Mouse (Mus musculus): ENCODE results near the gene Cmss1.

The Cmss1 gene

GRCm38 (mm10) chr16:57606444-57607227 lies at the start of gene Cmss1:
Cmss1 (minus strand) TSS chr16:57606864.
- DNase-seq (ENCODE audit: extremely low spot score): peak; percentile 91

GRCm38 (mm10) chr16:57649888-57650287 lies 43.2 kb upstream of the Cmss1 start:
- no peak for DNase-seq (ENCODE audit: extremely low spot score)

DNA sequence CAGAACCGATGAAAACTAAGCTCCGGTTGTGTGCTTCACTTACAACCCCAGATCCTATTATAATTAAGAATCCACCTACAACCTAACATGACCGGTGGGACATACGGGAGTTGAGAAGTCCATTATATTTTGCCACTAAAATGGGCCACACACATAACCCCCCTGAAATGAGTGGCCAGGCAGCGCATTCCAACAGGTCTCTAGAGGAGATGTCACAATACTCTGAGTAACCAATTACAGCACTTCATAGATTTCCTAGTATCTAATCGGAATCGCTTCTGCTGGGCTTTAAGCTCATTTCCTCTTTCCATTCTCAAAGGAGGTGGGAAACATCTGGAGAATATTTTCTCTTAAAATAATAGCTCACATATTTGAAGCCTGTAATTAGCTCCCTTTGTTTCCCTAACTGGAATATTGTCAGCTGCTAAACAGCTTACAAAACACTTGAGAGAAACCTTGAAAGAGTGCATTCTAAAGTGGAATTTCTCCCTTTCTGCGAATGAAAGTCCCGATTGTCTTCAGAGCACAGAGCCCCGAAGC lies 34.8 kb upstream of the Cmss1 start:
- no peak for DNase-seq (ENCODE audit: extremely low spot score)

DNA sequence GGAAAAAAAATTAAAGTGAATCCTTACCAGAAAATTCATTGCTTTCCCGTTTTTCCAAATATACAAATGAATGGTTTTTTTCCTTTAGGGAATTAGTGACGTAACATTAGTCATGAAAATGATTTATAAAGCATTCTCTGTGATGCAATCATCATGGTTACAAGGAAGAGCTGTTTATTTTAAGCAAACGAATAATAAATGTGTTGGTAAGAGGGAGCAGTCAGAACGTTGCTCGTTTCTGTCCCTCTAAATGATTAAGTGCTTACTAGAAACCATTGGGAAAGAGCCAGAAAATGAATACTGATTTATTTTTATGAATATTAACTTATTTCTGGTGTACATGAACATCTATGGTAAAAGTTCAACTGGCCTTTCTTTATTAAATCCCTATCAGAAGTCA lies 28.1 kb upstream of the Cmss1 start:
- no peak for DNase-seq (ENCODE audit: extremely low spot score)

DNA sequence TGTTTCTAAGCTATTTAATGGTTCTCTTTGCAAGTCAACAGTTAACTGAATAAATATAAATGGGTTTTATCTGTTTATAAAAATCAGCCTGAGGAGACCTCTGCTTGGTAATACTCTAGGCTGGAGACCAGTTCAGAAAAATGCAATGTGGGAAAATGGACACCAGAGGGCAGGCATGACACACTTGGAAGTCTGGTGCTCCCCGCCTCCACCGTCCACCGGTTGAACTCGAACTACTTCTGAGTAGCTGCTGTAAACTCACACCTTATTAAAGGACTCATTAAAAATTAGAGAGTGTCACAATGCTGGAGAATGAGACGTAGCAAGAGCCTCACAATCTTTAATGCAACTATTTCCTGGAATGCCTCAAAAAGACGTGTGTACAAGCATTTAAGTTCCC lies 27.5 kb upstream of the Cmss1 start:
- peak; percentile 70 for DNase-seq (ENCODE audit: extremely low spot score)

DNA sequence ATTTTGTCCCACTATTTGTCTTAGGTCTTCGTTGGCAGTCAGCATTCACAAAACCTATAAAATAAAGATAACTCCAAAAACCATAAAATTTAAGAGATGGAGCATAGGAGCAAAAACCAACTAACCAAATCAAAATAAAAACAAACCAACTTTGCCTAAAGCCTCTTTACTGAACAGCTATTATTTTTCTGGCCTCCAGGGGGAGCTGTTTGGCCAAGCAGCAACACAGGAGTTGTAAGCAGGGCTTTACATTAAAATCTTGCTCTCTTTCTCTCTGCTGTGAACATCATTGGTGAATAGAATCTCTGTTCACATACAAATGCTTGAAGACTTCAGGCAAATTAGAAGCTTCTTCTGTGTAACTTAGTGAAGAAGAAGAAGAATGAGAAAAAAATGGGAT lies 5.1 kb upstream of the Cmss1 start:
- DNase-seq (ENCODE audit: extremely low spot score): peak; percentile 22

DNA sequence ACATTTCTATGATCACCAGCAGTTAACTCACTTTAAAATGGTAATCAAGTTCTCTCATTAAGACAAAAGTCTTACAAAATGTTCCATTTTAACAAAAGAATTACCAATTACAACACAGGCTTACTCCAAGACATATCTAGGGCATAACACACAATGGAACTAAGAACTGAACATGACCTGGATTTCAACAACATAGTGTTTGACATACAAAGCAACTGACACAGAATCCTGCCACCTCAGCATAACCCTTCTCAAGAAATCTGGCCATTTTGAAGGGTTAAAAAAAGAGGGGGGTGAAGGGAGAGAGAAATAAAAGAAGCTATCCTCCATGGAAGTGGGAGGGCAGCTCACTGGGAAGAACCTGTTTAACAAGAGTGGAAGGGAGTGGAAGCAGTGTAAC lies 5.6 kb downstream of the Cmss1 start:
- DNase-seq (ENCODE audit: extremely low spot score): no peak

GRCm38 (mm10) chr16:57597295-57597957 lies 9.2 kb downstream of the Cmss1 start:
- no peak for DNase-seq (ENCODE audit: extremely low spot score)

DNA sequence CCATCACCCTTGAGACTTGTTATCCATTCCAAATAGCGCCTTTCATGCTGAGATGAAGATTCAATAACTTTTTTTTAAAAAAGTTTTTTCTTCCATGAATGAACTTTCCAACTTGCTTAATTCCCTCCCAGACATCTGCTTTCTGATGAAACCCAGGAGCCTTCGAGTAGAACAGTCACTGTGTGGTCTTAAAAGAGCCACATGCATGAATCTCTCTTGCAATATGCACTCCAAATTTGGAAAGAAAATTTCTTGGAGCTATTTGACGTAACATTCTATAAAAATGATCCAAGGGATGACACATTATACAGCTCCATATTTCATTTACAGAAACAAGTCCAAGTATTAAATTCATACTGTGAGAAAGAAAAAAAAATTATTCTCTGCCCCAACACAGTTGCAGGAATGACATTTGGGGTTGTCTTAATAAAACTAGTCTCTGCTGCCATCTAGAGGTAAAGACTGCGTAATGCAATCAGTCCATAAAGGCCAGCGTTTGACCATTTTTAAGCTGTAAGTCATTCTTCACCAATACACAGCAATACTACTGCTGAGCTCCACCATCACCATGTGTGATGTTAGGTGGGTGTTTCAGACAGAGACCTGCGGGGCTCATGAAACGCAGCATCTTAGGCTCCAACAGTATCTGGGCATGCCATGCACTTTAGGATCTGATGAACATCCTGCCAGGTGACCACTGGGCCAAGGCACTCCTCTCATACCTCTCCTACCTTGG lies 13.1 kb downstream of the Cmss1 start:
- DNase-seq (ENCODE audit: extremely low spot score): peak; percentile 33

GRCm38 (mm10) chr16:57585201-57585600 lies 21.5 kb downstream of the Cmss1 start:
- no peak for DNase-seq (ENCODE audit: extremely low spot score)

DNA sequence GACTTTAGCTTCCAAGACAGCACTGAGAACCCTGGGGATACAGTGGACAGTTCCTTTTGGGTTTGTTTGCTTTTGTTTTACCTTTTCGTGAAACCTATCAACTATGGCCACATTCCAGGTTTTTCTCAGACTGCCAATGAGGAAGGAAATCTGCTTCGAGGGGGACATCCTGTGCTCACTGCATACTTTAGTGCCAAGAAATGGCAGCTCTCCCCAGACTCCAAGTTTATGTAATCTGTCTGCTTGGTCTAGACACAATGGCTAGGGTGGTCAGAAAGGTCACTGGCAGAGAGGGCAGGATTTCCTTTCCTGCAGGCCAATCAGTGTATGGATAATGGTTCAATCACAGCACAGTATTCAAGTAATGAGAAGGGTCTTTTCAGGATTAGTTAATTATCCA lies 24.7 kb downstream of the Cmss1 start:
- no peak for DNase-seq (ENCODE audit: extremely low spot score)

DNA sequence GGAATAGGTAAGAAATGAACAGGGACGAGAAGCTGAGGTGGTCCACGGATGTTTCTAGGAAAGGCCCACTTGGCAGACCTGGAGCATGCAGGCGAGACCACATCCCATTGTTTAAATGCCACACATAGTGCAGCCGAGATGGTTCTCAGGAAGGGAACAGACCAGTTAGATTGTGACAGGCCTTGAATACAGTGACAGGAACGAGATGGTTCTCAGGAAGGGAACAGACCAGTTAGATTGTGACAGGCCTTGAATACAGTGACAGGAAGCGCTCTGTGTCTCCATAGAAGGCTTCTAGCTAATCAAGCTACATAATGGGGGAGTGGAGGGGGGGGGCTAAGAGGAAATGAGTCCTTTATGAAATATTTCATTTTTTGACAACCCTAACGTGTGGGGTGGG lies 26.6 kb downstream of the Cmss1 start:
- no peak for DNase-seq (ENCODE audit: extremely low spot score)

DNA sequence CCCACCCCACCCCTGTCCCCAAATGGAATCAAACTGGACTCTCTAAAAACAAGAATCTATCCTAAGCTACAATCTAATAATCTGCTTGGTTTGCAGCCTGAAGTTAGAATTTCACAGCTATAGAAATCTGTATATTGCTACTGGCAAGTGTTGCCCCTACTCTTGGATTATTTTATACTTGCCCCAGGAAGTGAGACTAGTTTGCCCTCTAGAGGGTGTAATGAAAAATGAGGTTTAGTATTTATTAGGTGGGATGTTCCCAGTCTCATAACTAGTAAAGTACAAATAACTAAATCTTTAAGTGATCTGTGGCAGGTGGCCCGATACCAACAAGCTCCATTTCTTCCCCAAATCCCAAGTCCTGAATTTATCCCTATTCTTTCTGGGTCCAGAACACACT lies 29.1 kb downstream of the Cmss1 start:
- no peak for DNase-seq (ENCODE audit: extremely low spot score)

- DNase-seq (ENCODE audit: extremely low spot score): no peak
These were observed 30.8 kb downstream of the Cmss1 start for GRCm38 (mm10) chr16:57575764-57576388.

- DNase-seq (ENCODE audit: extremely low spot score): no peak
These were observed 32.8 kb downstream of the Cmss1 start for GRCm38 (mm10) chr16:57573831-57574230.

DNA sequence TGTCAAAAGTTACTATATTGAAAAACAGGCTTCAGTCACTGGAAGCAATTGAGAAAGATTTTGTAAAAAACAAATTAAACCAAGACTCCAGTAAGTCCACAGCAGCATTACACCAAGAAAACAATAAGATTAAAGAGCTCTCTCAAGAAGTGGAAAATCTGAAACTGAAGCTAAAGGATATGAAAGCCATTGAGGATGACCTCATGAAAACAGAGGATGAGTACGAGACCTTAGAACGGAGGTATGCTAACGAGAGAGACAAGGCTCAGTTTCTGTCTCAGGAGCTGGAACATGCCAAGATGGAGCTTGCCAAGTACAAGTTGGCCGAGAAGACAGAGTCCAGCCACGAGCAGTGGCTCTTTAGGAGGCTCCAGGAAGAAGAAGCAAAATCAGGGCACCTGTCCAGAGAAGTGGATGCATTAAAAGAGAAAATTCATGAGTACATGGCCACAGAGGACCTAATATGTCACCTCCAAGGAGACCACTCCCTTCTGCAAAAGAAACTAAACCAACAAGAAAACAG lies 35.8 kb downstream of the Cmss1 start:
- no peak for DNase-seq (ENCODE audit: extremely low spot score)

DNA sequence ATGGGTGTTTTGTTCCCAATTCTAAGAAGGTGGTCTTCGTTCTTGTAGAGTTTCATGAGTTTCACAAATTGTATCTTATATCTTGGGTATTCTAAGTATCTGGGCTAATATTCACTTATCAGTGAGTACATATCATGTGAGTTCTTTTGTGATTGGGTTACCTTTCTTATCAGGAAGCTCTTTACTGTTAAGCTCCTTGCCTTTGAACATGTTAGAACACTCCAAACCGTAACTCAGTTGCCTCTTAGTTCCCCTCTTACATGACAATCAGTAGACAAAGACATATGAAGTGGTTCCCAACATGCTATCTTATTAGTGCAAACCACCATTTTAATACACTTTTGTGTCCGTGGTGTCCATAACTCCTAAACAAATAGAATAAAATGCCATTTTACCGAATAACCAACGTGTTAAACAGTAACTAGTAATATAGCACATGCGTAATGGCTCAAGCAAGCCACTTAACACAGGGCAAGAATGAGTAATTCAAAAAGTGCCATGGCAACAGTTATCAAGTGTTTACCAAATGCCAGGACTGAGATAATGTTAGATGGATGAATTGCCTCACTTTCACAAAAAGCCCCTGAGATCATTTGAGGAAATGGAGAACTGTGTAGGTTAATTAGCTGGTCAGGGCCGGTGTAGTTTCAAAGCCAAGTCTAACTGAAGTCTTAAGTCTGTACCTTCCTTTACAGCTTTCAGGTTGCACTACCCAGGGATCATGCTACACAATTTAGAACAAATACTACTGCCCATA lies 37.8 kb downstream of the Cmss1 start:
- no peak for DNase-seq (ENCODE audit: extremely low spot score)

DNA sequence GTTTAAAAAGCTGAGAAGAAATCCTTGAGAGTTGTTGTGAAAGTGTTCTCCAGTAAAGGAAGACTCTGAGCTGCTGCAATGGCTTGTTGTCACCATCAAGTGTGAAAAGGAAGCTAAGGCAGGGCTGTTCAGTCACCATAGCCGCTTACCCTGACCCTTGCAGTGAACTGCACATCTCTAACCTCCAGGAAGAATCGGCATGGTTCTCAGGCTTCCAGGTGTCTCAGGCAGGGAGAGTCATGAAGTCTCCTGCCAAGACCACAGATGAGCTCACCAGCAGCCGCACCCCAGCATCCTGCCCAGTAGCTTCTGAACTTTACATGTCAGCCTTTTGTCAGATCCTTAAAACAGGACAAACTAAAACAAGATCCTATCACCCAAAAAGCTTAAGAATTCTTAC lies 40.4 kb downstream of the Cmss1 start:
- DNase-seq (ENCODE audit: extremely low spot score): no peak

- DNase-seq (ENCODE audit: extremely low spot score): no peak
These were observed 41.9 kb downstream of the Cmss1 start for GRCm38 (mm10) chr16:57564807-57565206.

DNA sequence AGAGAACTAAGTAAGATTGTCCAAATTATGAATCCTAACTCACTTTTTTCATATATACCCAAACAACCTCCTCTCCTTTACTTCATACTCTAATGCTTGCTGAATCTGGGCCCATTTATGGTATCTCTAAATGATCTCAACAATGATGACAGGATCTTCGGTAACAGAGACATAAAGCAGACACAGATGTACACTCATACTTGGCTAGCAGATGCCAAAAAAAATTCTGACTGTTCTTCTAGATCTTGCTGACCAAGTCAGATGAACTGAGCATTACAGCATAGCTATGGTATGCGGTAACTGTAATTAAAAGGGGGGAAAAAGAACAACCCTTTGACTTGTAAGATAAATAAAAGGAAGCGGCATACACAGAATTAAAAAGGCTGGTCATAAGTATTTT lies 43.2 kb downstream of the Cmss1 start:
- DNase-seq (ENCODE audit: extremely low spot score): no peak

DNA sequence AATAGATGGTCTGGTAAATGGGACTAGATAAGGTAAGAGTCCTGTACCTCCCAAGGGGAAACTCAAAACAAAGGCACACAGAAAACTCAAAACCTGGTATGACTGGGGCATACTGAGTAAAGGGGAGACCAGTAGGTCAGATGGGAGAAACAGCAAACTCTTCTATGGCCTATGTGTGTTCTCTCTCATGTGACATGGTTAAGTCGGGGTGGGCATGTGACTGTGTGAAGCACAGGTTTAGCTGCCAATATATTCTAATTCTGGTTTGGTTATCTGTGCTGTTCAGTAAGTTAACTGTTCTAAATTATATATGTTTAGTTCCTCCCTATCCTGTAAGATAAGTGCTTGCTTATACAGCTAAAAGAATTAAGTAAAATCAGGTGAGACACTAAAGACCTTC lies 46.5 kb downstream of the Cmss1 start:
- no peak for DNase-seq (ENCODE audit: extremely low spot score)

Measured in embryo, embryonic 9.5 days (tissue).